Mouse (Mus musculus) embryonic facial prominence, embryonic 15.5 days (tissue): ENCODE data around the gene Tomm40. TPM values are rescaled to one million over a fixed set of nuclear protein-coding genes. Genes with fewer than 3 reads are reported as not detected.
A peak's percentile ranks its signal among the peaks of the same experiment; 100 is the strongest.

Experiments used
- ATAC-seq: fragments of 200-750 bp; cut with Nextera tagmentation; 2 replicates; pipeline ENCODE4 v1.8.0; 2017; ENCODE audit warnings: low read depth, moderate TSS enrichment; ENCODE audit not compliant: insufficient number of reproducible peaks, low FRiP score, low TSS enrichment
- H3K27ac ChIP-seq: fragments of 300-500 bp; sonication (generic); replicated peaks from 2 replicates; pipeline ENCODE4 v1.5.1; 2015; ENCODE audit warnings: mild to moderate bottlenecking, inconsistent platforms
- H3K27me3 ChIP-seq: fragments of 300-500 bp; sonication (generic); 2 replicates; pipeline ENCODE4 v1.6.1; 2015; ENCODE audit warnings: inconsistent platforms
- H3K36me3 ChIP-seq: fragments of 300-500 bp; sonication (generic); 2 replicates; pipeline ENCODE4 v1.6.1; 2015; ENCODE audit warnings: mild to moderate bottlenecking, inconsistent platforms
- H3K4me1 ChIP-seq: fragments of 300-500 bp; sonication (generic); 2 replicates; pipeline ENCODE4 v1.6.1; 2015; ENCODE audit warnings: inconsistent platforms
- H3K4me2 ChIP-seq: fragments of 300-500 bp; sonication (generic); replicated peaks from 2 replicates; pipeline ENCODE4 v1.6.1; 2015; ENCODE audit warnings: mild to moderate bottlenecking, inconsistent platforms
- H3K4me3 ChIP-seq: fragments of 300-500 bp; sonication (generic); replicated peaks from 2 replicates; pipeline ENCODE4 v1.5.1; 2015; ENCODE audit warnings: mild to moderate bottlenecking, inconsistent platforms
- H3K9ac ChIP-seq: fragments of 300-500 bp; sonication (generic); 2 replicates; pipeline ENCODE4 v1.6.1; 2015; ENCODE audit warnings: inconsistent platforms
- H3K9me3 ChIP-seq: fragments of 300-500 bp; sonication (generic); replicated peaks from 2 replicates; pipeline ENCODE4 v1.6.1; 2016; ENCODE audit warnings: inconsistent platforms
- WGBS: fragments of 180-500 bp; shearing (Covaris S2); methylation state at CpG from one replicate; pipeline ENCODE4 v1.1.7; 2015; 5-methylcytosine and 5-hydroxymethylcytosine counted together
- polyA plus RNA-seq: library from polyadenylated mRNA; unstranded; fragments of >200 nt; fragmentation: Nextera tagmentation; extraction: Ambion mirVana; gene quantifications from 2 replicates; pipeline ENCODE4 v1.2.1, GENCODE M21; 2015

Tomm40 gene
- 146 and 148 TPM in 2 replicates for polyA plus RNA-seq

GRCm38 (mm10) chr7:19715239-19716054, at the start of gene Tomm40:
TSS of gene Tomm40 (minus strand) at chr7:19715438.
- peak within 1 kb of the TSS; percentile 98 for H3K9ac ChIP-seq
- peak within 1 kb of the TSS; percentile 88 for H3K4me2 ChIP-seq
- WGBS = under 1% methylated on average over 59 of the region's 59 CpGs
- peak within 1 kb of the TSS; percentile 100 for H3K4me3 ChIP-seq
- H3K27ac ChIP-seq = peak within 1 kb of the TSS; percentile 86
- H3K36me3 ChIP-seq = peaks cover 55% of the 10 kb centered on the region
- peaks cover 25% of the 10 kb centered on the region for H3K4me1 ChIP-seq
- no peaks in the 10 kb centered on the region for H3K27me3 ChIP-seq
- no peaks in the 10 kb centered on the region for H3K9me3 ChIP-seq
- peak; percentile 99 for ATAC-seq

- no peak overlapping the region for H3K27ac ChIP-seq
- H3K36me3 ChIP-seq = peaks cover 33% of the 10 kb centered on the region
- H3K4me2 ChIP-seq = no peak overlapping the region
- H3K9ac ChIP-seq = no peak overlapping the region
- peaks cover 9% of the 10 kb centered on the region for H3K4me1 ChIP-seq
- H3K9me3 ChIP-seq = no peaks in the 10 kb centered on the region
- no peak for ATAC-seq
- no peaks in the 10 kb centered on the region for H3K27me3 ChIP-seq
- WGBS = 89% methylated on average over 9 of the region's 9 CpGs
- no peak overlapping the region for H3K4me3 ChIP-seq
Observed at GRCm38 (mm10) chr7:19764581-19764980, 49.3 kb upstream of the Tomm40 start.

DNA sequence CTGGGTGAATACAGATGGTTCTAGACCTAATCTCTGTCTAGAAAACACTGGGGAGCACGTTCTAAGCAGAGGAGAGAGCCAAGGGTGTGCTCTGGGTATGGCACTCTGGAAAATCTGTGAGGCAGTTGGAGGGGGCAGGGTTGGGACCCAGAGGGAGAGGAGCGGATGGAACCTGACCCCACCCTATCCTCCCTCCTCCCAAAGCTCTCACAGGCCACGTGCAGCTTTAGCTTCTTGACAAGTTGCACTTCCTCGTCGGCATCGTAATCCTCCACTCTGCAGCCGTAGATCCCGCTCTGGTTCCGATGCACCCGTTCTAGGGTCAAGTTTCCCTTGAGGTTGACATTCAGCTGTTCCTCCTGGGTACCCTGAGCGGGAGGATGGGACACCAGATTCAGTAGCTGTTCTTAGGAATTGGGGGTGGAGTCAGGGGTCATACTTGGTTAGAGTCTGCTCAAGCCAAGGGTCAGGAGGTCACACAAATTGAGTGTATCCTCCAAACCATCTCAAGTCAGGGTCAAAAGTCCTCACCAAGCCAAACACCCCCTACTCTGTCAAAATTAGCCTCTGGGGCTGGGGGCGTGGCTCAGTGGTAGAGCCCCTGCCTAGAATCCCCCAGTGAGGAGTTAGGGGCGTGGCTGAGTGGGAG, 48.7 kb upstream of the Tomm40 start:
- WGBS = 70% methylated on average over 13 of the region's 13 CpGs
- no peak overlapping the region for H3K4me3 ChIP-seq
- no peaks in the 10 kb centered on the region for H3K9me3 ChIP-seq
- H3K36me3 ChIP-seq = peaks cover 39% of the 10 kb centered on the region
- no peak overlapping the region for H3K9ac ChIP-seq
- H3K27me3 ChIP-seq = no peaks in the 10 kb centered on the region
- no peak overlapping the region for H3K4me2 ChIP-seq
- no peak for ATAC-seq
- H3K27ac ChIP-seq = no peak overlapping the region
- peaks cover 3% of the 10 kb centered on the region for H3K4me1 ChIP-seq

GRCm38 (mm10) chr7:19762283-19762682, 47.0 kb upstream of the Tomm40 start:
- peaks cover 51% of the 10 kb centered on the region for H3K36me3 ChIP-seq
- WGBS = 81% methylated on average over 11 of the region's 11 CpGs
- H3K9ac ChIP-seq = no peak overlapping the region
- no peaks in the 10 kb centered on the region for H3K4me1 ChIP-seq
- ATAC-seq = no peak
- H3K27me3 ChIP-seq = no peaks in the 10 kb centered on the region
- H3K4me2 ChIP-seq = no peak overlapping the region
- H3K27ac ChIP-seq = no peak overlapping the region
- H3K4me3 ChIP-seq = no peak overlapping the region
- H3K9me3 ChIP-seq = no peaks in the 10 kb centered on the region

- no peaks in the 10 kb centered on the region for H3K9me3 ChIP-seq
- no peak overlapping the region for H3K27ac ChIP-seq
- 85% methylated on average over 13 of the region's 13 CpGs for WGBS
- H3K9ac ChIP-seq = no peak overlapping the region
- no peak for ATAC-seq
- H3K27me3 ChIP-seq = no peaks in the 10 kb centered on the region
- H3K4me2 ChIP-seq = no peak overlapping the region
- no peak overlapping the region for H3K4me3 ChIP-seq
- peaks cover 6% of the 10 kb centered on the region; the same call in 1 of the 2 replicates for H3K4me1 ChIP-seq
- H3K36me3 ChIP-seq = peaks cover 43% of the 10 kb centered on the region
Observed at GRCm38 (mm10) chr7:19760021-19760420, 44.8 kb upstream of the Tomm40 start.

DNA sequence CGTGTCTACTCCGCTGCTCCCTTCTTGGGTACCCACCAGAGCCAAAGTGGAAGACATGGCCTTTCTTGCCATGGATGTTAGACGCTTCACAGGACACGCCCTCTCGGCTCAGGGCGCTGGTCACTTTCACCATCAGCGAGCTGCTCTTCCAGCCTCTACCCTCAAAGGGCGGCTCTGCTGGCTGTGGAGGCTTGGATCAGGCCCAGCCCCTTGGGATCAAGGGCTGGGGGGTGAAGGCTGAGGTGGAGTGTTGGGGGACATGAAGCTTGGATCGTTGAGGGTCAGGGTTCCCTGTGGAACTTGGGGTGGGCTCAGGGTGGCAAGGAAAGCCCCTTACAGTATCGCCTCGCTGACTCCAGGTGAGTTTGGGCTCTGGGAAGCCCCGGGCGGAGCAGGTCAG, 43.4 kb upstream of the Tomm40 start:
- WGBS = 90% methylated on average over 13 of the region's 13 CpGs
- peaks cover 35% of the 10 kb centered on the region for H3K36me3 ChIP-seq
- H3K9ac ChIP-seq = no peak overlapping the region
- no peak for ATAC-seq
- no peaks in the 10 kb centered on the region for H3K9me3 ChIP-seq
- H3K27me3 ChIP-seq = no peaks in the 10 kb centered on the region
- peaks cover 7% of the 10 kb centered on the region; the same call in 1 of the 2 replicates for H3K4me1 ChIP-seq
- H3K4me2 ChIP-seq = no peak overlapping the region
- no peak overlapping the region for H3K4me3 ChIP-seq
- no peak overlapping the region for H3K27ac ChIP-seq

- H3K9me3 ChIP-seq = no peaks in the 10 kb centered on the region
- H3K27me3 ChIP-seq = no peaks in the 10 kb centered on the region
- H3K9ac ChIP-seq = no peak overlapping the region
- peaks cover 11% of the 10 kb centered on the region for H3K4me1 ChIP-seq
- WGBS = 70% methylated on average over 23 of the region's 24 CpGs
- 0 out of 2 replicates have a peak overlapping the region, but pooled peaks have one; percentile 25 for H3K27ac ChIP-seq
- H3K4me3 ChIP-seq = no peak overlapping the region
- no peak for ATAC-seq
- no peak overlapping the region for H3K4me2 ChIP-seq
- peaks cover 29% of the 10 kb centered on the region for H3K36me3 ChIP-seq
Observed at GRCm38 (mm10) chr7:19755851-19756786, 40.9 kb upstream of the Tomm40 start.

- Histone ChIP-seq H3K4me2 (no peak overlapping the region), H3K27ac (no peak overlapping the region), H3K9me3 (no peaks in the 10 kb centered on the region), H3K36me3 (peaks cover 26% of the 10 kb centered on the region), H3K9ac (no peak overlapping the region), H3K4me1 (peaks cover 20% of the 10 kb centered on the region), H3K4me3 (no peak overlapping the region), H3K27me3 (no peaks in the 10 kb centered on the region)
- ATAC-seq = no peak
- WGBS = 82% methylated on average over 2 of the region's 2 CpGs
Observed at GRCm38 (mm10) chr7:19755008-19755407, 39.8 kb upstream of the Tomm40 start.

DNA sequence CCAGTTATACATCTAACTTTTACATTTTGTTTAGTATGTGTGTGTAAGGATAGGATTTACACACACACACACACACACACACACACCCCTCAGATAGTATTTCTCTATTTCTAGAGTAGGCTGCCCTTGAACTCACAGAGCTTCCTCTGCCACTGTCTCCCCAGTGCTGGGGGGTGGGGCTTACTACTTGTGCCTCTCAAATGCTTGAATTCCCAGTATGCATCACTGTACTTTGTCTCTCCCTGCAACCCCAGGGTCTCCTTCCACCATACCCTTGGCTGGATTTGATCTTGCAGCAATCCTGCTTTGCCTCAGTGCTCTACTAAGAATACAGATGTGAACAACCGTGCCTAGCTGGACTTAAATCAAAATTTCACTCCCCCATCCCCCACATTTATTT, 38.8 kb upstream of the Tomm40 start:
- Histone ChIP-seq H3K4me1 (peaks cover 20% of the 10 kb centered on the region), H3K9me3 (no peaks in the 10 kb centered on the region), H3K36me3 (peaks cover 17% of the 10 kb centered on the region), H3K4me3 (no peak overlapping the region), H3K4me2 (no peak overlapping the region), H3K27me3 (no peaks in the 10 kb centered on the region), H3K27ac (0 out of 2 replicates have a peak overlapping the region, but pooled peaks have one; percentile 7), H3K9ac (no peak overlapping the region)
- ATAC-seq = no peak
- 66% methylated on average over 1 of the region's 1 CpGs for WGBS

- Histone ChIP-seq H3K4me3 (no peak overlapping the region), H3K9ac (no peak overlapping the region), H3K4me2 (no peak overlapping the region), H3K9me3 (no peaks in the 10 kb centered on the region), H3K27ac (peak overlapping the region; percentile 7; the same call in 1 of the 2 replicates), H3K27me3 (no peaks in the 10 kb centered on the region), H3K36me3 (peaks cover 13% of the 10 kb centered on the region), H3K4me1 (peaks cover 20% of the 10 kb centered on the region)
- WGBS = 58% methylated on average over 7 of the region's 7 CpGs
- ATAC-seq = no peak
Observed at GRCm38 (mm10) chr7:19753587-19753986, 38.3 kb upstream of the Tomm40 start.

- Histone ChIP-seq H3K36me3 (peaks cover 5% of the 10 kb centered on the region; the same call in 1 of the 2 replicates), H3K27ac (no peak overlapping the region), H3K4me3 (no peak overlapping the region), H3K27me3 (no peaks in the 10 kb centered on the region), H3K9ac (no peak overlapping the region), H3K4me2 (no peak overlapping the region), H3K9me3 (no peaks in the 10 kb centered on the region), H3K4me1 (peaks cover 28% of the 10 kb centered on the region)
- 73% methylated on average over 8 of the region's 8 CpGs for WGBS
- no peak for ATAC-seq
Observed at GRCm38 (mm10) chr7:19752652-19753051, 37.4 kb upstream of the Tomm40 start.
